Mouse (Mus musculus): ENCODE data around the gene Gal3st2. TPM values are rescaled to one million over a fixed set of nuclear protein-coding genes. Genes with fewer than 3 reads are reported as not detected.
"Not testable (repeated sequence)": the region's sequence is repeated elsewhere in the genome, so short reads cannot be mapped to it uniquely, and the experiment has no call there.

Gal3st2 gene
- polyA plus RNA-seq, 1 experiment from 2014 or later, result 0.13 TPM

- peak; percentile 41 for TF ChIP-seq CTCF (IDR thresholded peaks at IDR 0.05; ENCODE audit: low read depth)
- Histone ChIP-seq H3K4me2 (ENCODE audit: low read length) (peak overlapping the region; percentile 69), H3K9ac (ENCODE audit: low read depth, low read length) (peak overlapping the region; percentile 59), H3K27me3 (ENCODE audit: insufficient read depth, low read length) (no peaks in the 10 kb centered on the region), H3K36me3 (ENCODE audit: insufficient read depth, low read length) (0 out of 2 replicates have a peak, but pooled peaks cover 5% of the 10 kb centered on the region), H3K4me3 (replicated peaks; ENCODE audit: low read depth, low read length) (peak overlapping the region; percentile 47), H3K4me1 (replicated peaks; ENCODE audit: insufficient read depth, low read length) (0 out of 2 replicates have a peak, but pooled peaks cover 6% of the 10 kb centered on the region), H3K27ac (peak overlapping the region; percentile 96), H3K9me3 (replicated peaks; ENCODE audit: low read length) (no peaks in the 10 kb centered on the region)
- WGBS, result 1% methylated on average over 30 of the region's 30 CpGs
- ATAC-seq (replicated peaks; ENCODE audit: low FRiP score, low read depth) (peak; percentile 97), DNase-seq (ENCODE audit: low spot score) (peak; percentile 96)
Observed at GRCm38 (mm10) chr1:93825105-93825674, 35.9 kb upstream of the Gal3st2 start.

DNA sequence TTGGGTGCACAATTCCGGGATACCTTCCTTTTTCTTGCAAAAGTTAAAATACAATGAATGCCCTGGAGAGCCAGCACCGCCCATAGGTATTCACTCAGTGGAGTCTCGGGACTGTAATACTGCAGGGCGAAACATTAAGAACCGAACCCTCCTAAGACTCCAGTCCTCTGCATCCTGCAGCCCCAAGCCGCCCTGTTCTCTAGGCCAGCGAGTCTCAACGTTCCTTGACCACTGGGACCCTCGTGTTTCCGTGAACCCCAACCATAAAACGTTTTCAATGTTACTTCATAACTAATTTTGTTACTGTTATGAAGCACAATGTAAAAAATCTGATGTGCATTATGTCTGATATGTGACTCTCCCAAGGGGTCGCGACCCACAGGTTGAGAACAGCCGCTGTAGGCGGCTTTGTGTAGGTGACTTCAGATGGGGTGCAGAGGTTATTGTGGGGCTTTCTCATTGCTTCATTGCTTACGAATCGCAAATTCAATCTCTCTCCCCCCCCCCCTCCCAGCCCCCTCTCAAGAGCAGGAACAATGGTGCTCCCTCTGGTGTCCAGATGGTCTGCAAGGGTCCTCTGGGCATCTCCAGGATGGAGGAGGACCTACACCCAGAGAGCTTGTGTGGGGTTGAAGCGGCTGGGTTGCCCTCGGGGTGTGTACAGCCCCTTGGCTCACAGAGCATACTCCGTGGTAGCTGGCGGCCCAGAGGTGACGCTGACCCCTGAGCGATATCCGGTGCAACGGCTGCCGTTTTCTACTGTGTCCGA is 35.2 kb upstream of the Gal3st2 start:
- Histone ChIP-seq H3K4me3 (replicated peaks; ENCODE audit: low read depth, low read length) (peak overlapping the region; percentile 47), H3K9me3 (replicated peaks; ENCODE audit: low read length) (no peaks in the 10 kb centered on the region), H3K36me3 (ENCODE audit: insufficient read depth, low read length) (0 out of 2 replicates have a peak, but pooled peaks cover 5% of the 10 kb centered on the region), H3K9ac (ENCODE audit: low read depth, low read length) (peak overlapping the region; percentile 59), H3K4me2 (ENCODE audit: low read length) (peak overlapping the region; percentile 69), H3K4me1 (replicated peaks; ENCODE audit: insufficient read depth, low read length) (0 out of 2 replicates have a peak, but pooled peaks cover 6% of the 10 kb centered on the region), H3K27me3 (ENCODE audit: insufficient read depth, low read length) (no peaks in the 10 kb centered on the region), H3K27ac (peak overlapping the region; percentile 96)
- ATAC-seq (replicated peaks; ENCODE audit: low FRiP score, low read depth) (0 out of 2 replicates have a peak, but pooled peaks have one; percentile 31), DNase-seq (ENCODE audit: low spot score) (no peak)
- WGBS, result 43% methylated on average over 27 of the region's 27 CpGs
- peak; percentile 41; the same call in 1 of the 2 replicates for TF ChIP-seq CTCF (IDR thresholded peaks at IDR 0.05; ENCODE audit: low read depth)

DNA sequence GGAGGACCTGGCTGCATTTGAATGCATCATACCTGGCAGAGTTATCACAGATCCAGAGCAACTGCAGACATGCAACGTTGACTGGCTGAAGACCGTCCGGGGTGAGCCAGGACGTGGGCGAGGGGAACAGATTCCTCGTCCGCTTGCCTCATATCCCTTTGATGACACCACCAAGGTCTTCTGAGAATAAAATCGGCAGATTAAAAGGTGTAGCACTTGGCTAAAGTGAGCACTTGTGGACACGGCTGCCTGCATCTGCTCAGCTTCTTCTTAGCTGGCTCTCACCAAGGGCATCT is 34.6 kb upstream of the Gal3st2 start:
- no peak overlapping the region for H3K27ac ChIP-seq
- 0 out of 2 replicates have a peak, but pooled peaks cover 6% of the 10 kb centered on the region for H3K4me1 ChIP-seq (replicated peaks; ENCODE audit: insufficient read depth, low read length)
- WGBS, result 91% methylated on average over 9 of the region's 9 CpGs
- no peak overlapping the region for H3K9ac ChIP-seq (ENCODE audit: low read depth, low read length)
- 0 out of 2 replicates have a peak, but pooled peaks cover 5% of the 10 kb centered on the region for H3K36me3 ChIP-seq (ENCODE audit: insufficient read depth, low read length)
- H3K9me3 ChIP-seq (replicated peaks; ENCODE audit: low read length), result no peaks in the 10 kb centered on the region
- TF ChIP-seq CTCF (IDR thresholded peaks at IDR 0.05; ENCODE audit: low read depth), result no peak
- no peak for ATAC-seq (replicated peaks; ENCODE audit: low FRiP score, low read depth)
- DNase-seq (ENCODE audit: low spot score), result no peak
- H3K4me3 ChIP-seq (replicated peaks; ENCODE audit: low read depth, low read length), result no peak overlapping the region
- no peaks in the 10 kb centered on the region for H3K27me3 ChIP-seq (ENCODE audit: insufficient read depth, low read length)
- H3K4me2 ChIP-seq (ENCODE audit: low read length), result no peak overlapping the region

GRCm38 (mm10) chr1:93832754-93833360 is 28.2 kb upstream of the Gal3st2 start:
- not testable (repeated sequence) for DNase-seq (ENCODE audit: low spot score); H3K4me2 ChIP-seq (ENCODE audit: low read length); ATAC-seq (replicated peaks; ENCODE audit: low FRiP score, low read depth); H3K4me3 ChIP-seq (replicated peaks; ENCODE audit: low read depth, low read length); H3K27ac ChIP-seq; H3K36me3 ChIP-seq (ENCODE audit: insufficient read depth, low read length); H3K9me3 ChIP-seq (replicated peaks; ENCODE audit: low read length); H3K9ac ChIP-seq (ENCODE audit: low read depth, low read length); H3K4me1 ChIP-seq (replicated peaks; ENCODE audit: insufficient read depth, low read length); H3K27me3 ChIP-seq (ENCODE audit: insufficient read depth, low read length)
- peak; percentile 30; the same call in 1 of the 2 replicates for TF ChIP-seq CTCF (IDR thresholded peaks at IDR 0.05; ENCODE audit: low read depth)
- 77% methylated on average over 2 of the region's 4 CpGs for WGBS

DNA sequence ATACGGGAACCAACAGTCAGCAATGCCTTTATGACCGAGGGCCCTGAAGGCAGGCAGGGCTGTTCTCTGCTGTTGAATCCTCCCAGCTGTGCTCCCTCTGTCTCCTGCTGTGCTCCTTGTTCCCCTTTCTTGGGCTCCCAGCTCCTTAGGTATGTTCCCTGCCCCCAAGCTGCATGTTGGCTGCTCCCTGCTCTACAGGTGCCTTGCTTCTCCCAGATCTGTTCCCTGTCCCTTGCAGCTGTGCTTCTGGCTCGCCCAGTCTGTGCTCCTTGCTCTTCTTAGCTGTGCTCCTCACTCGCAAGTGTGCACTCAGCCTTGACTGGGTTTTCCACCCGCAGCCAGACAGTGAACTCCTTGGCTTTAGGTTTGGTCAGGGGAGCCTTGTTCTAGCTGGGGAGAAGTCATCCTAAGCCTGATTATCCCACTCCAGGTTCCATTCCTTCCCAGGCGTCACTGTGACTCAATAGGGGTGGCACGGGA is 26.4 kb upstream of the Gal3st2 start:
- no peak for TF ChIP-seq CTCF (IDR thresholded peaks at IDR 0.05; ENCODE audit: low read depth)
- ATAC-seq (replicated peaks; ENCODE audit: low FRiP score, low read depth) (no peak), DNase-seq (ENCODE audit: low spot score) (no peak)
- Histone ChIP-seq H3K4me3 (replicated peaks; ENCODE audit: low read depth, low read length) (no peak overlapping the region), H3K4me2 (ENCODE audit: low read length) (no peak overlapping the region), H3K4me1 (replicated peaks; ENCODE audit: insufficient read depth, low read length) (no peaks in the 10 kb centered on the region), H3K27ac (no peak overlapping the region), H3K36me3 (ENCODE audit: insufficient read depth, low read length) (peaks cover 9% of the 10 kb centered on the region; the same call in 1 of the 2 replicates), H3K27me3 (ENCODE audit: insufficient read depth, low read length) (no peaks in the 10 kb centered on the region), H3K9me3 (replicated peaks; ENCODE audit: low read length) (no peaks in the 10 kb centered on the region), H3K9ac (ENCODE audit: low read depth, low read length) (no peak overlapping the region)
- 81% methylated on average over 7 of the region's 7 CpGs for WGBS

- Histone ChIP-seq H3K4me2 (ENCODE audit: low read length) (no peak overlapping the region), H3K9ac (ENCODE audit: low read depth, low read length) (no peak overlapping the region), H3K4me3 (replicated peaks; ENCODE audit: low read depth, low read length) (no peak overlapping the region), H3K27ac (no peak overlapping the region), H3K27me3 (ENCODE audit: insufficient read depth, low read length) (no peaks in the 10 kb centered on the region), H3K9me3 (replicated peaks; ENCODE audit: low read length) (no peaks in the 10 kb centered on the region), H3K4me1 (replicated peaks; ENCODE audit: insufficient read depth, low read length) (no peaks in the 10 kb centered on the region), H3K36me3 (ENCODE audit: insufficient read depth, low read length) (peaks cover 9% of the 10 kb centered on the region; the same call in 1 of the 2 replicates)
- TF ChIP-seq CTCF (IDR thresholded peaks at IDR 0.05; ENCODE audit: low read depth), result no peak
- ATAC-seq (replicated peaks; ENCODE audit: low FRiP score, low read depth) (0 out of 2 replicates have a peak, but pooled peaks have one; percentile 31), DNase-seq (ENCODE audit: low spot score) (no peak)
- 89% methylated on average over 4 of the region's 4 CpGs for WGBS
Observed at GRCm38 (mm10) chr1:93835211-93835610, 25.9 kb upstream of the Gal3st2 start.
